Mouse (Mus musculus) right cerebral cortex, postnatal 14 days (tissue): ENCODE results near the gene Efemp2.

Experiments
- DNase-seq: peaks from one replicate; pipeline ENCODE4 v3.0.0; 2022

The Efemp2 gene

GRCm38 (mm10) chr19:5455037-5455436, 18.7 kb upstream of the Efemp2 start:
- DNase-seq: no peak

GRCm38 (mm10) chr19:5455568-5455967, 18.2 kb upstream of the Efemp2 start:
- DNase-seq: no peak

- DNase-seq: no peak
Observed at GRCm38 (mm10) chr19:5456241-5456921, 17.4 kb upstream of the Efemp2 start.

GRCm38 (mm10) chr19:5456922-5457745, 16.6 kb upstream of the Efemp2 start:
- DNase-seq: peak; percentile 96

GRCm38 (mm10) chr19:5457746-5458442, 15.9 kb upstream of the Efemp2 start, which contains the start of gene Ccdc85b:
TSS of gene Ccdc85b (minus strand) at chr19:5457894.
- no peak for DNase-seq

GRCm38 (mm10) chr19:5459019-5459418, 14.7 kb upstream of the Efemp2 start:
- peak; percentile 52 for DNase-seq

GRCm38 (mm10) chr19:5459896-5460295, 13.9 kb upstream of the Efemp2 start:
- no peak for DNase-seq

GRCm38 (mm10) chr19:5460465-5460911, 13.3 kb upstream of the Efemp2 start, which contains the start of gene Fibp:
TSS of gene Fibp (plus strand) at chr19:5460615.
- peak; percentile 88 for DNase-seq

GRCm38 (mm10) chr19:5461411-5461810, 12.3 kb upstream of the Efemp2 start:
- no peak for DNase-seq

- DNase-seq: no peak
Observed at GRCm38 (mm10) chr19:5463212-5463611, 10.5 kb upstream of the Efemp2 start.

GRCm38 (mm10) chr19:5463791-5464562, 9.8 kb upstream of the Efemp2 start:
- peak; percentile 60 for DNase-seq

GRCm38 (mm10) chr19:5465037-5465436, 8.7 kb upstream of the Efemp2 start:
- DNase-seq: no peak

- DNase-seq: no peak
Observed at GRCm38 (mm10) chr19:5466916-5467500, 6.7 kb upstream of the Efemp2 start.

- DNase-seq: no peak
Observed at GRCm38 (mm10) chr19:5468374-5468773, 5.4 kb upstream of the Efemp2 start, which contains the start of gene Ctsw. TSS of gene Ctsw (minus strand) at chr19:5468507.

- DNase-seq: no peak
Observed at GRCm38 (mm10) chr19:5471846-5472245, 1.9 kb upstream of the Efemp2 start.

- DNase-seq: no peak
Observed at GRCm38 (mm10) chr19:5472857-5473256, 897 bp upstream of the Efemp2 start.

- peak; percentile 47 for DNase-seq
Observed at GRCm38 (mm10) chr19:5474281-5475068, 721 bp downstream of the Efemp2 start.

GRCm38 (mm10) chr19:5475069-5475714, 1.4 kb downstream of the Efemp2 start:
- DNase-seq: no peak

- DNase-seq: no peak
Observed at GRCm38 (mm10) chr19:5477004-5477667, 3.4 kb downstream of the Efemp2 start.

GRCm38 (mm10) chr19:5477668-5478300, 4.0 kb downstream of the Efemp2 start:
- no peak for DNase-seq
